Mouse (Mus musculus) forebrain, embryonic 13.5 days (tissue): ENCODE measurements at regions not wholly inside any gene's neighbourhood (a gene's known extent, or its start where the extent isn't known, plus 50 kb on each side); places are given as distances from the start of the nearest gene placed in this dataset.

Experiments
- ATAC-seq: fragments of 200-750 bp; cut with Nextera tagmentation; 2 replicates; pipeline ENCODE4 v1.8.0; 2017
- H3K27ac ChIP-seq: fragments of 300-500 bp; sonication (generic); 2 replicates; pipeline ENCODE4 v1.5.1; 2015; ENCODE audit warnings: inconsistent platforms, mild to moderate bottlenecking, moderate library complexity
- H3K27me3 ChIP-seq: fragments of 300-500 bp; sonication (generic); 2 replicates; pipeline ENCODE4 v1.6.1; 2015; ENCODE audit warnings: mild to moderate bottlenecking, inconsistent platforms
- H3K36me3 ChIP-seq: fragments of 300-500 bp; sonication (generic); 2 replicates; pipeline ENCODE4 v1.6.1; 2015; ENCODE audit warnings: mild to moderate bottlenecking, inconsistent platforms; ENCODE audit not compliant: poor library complexity, severe bottlenecking
- H3K4me1 ChIP-seq: fragments of 300-500 bp; sonication (generic); 2 replicates; pipeline ENCODE4 v1.6.1; 2015; ENCODE audit warnings: inconsistent platforms
- H3K4me2 ChIP-seq: fragments of 300-500 bp; sonication (generic); 2 replicates; pipeline ENCODE4 v1.6.1; 2015; ENCODE audit warnings: inconsistent platforms, mild to moderate bottlenecking, moderate library complexity
- H3K4me3 ChIP-seq: fragments of 300-500 bp; sonication (generic); 2 replicates; pipeline ENCODE4 v1.5.1; 2015; ENCODE audit warnings: mild to moderate bottlenecking, inconsistent platforms
- H3K9ac ChIP-seq: fragments of 300-500 bp; sonication (generic); 2 replicates; pipeline ENCODE4 v1.6.1; 2015; ENCODE audit warnings: mild to moderate bottlenecking, inconsistent platforms
- H3K9me3 ChIP-seq: fragments of 300-500 bp; sonication (generic); replicated peaks from 2 replicates; pipeline ENCODE4 v1.6.1; 2016; ENCODE audit warnings: inconsistent platforms
- WGBS: fragments of 180-500 bp; shearing (Covaris S2); methylation state at CpG from one replicate; pipeline ENCODE4 v1.1.7; 2015; 5-methylcytosine and 5-hydroxymethylcytosine counted together

DNA sequence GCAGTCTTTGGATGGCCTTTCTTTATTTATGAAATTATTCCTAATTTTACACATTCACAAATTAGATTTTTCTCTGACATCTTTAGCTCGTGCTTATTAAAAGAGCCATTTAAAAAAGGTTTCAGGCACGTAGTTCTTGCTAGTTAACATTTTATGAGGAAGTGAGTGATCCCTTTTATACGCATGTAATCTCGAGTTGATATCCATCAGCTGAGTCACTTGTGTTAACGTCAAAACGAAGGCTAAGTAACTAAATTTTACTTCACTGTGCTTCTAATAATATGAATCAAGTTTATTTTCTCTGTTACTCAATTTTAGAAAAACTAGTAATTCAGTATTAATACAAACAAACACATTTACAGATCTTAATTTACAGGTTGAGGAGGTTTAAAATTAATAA is 419.0 kb downstream of the Kcnj2 start:
- no peaks in the 10 kb centered on the region for H3K36me3 ChIP-seq
- H3K27me3 ChIP-seq = no peaks in the 10 kb centered on the region
- no peaks in the 10 kb centered on the region for H3K9me3 ChIP-seq
- H3K4me2 ChIP-seq = no peak overlapping the region
- WGBS = 87% methylated on average over 6 of the region's 6 CpGs
- no peak for ATAC-seq
- H3K4me3 ChIP-seq = no peak overlapping the region
- H3K9ac ChIP-seq = no peak overlapping the region
- H3K27ac ChIP-seq = no peak overlapping the region
- no peaks in the 10 kb centered on the region for H3K4me1 ChIP-seq

DNA sequence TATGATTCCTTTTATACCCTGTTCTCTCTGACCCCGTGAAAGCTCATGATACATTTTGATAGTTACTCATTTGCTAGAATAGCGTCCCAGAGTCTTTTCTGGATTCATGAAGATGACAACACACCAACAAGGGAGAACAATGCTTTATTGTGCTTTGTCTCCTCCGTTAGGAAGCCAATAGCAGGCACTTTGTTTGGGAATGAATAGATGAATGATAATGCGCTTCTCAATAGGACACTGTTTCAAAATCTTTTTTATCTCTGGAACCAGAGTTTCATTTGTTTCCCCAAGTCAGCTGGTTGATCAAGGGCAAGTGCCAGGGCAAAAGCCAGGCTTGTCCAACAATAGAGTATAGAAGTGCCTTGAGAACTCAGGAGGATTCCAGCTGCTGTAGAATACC is 446.5 kb downstream of the Kcnj2 start:
- no peak overlapping the region for H3K4me2 ChIP-seq
- no peak for ATAC-seq
- H3K27ac ChIP-seq = no peak overlapping the region
- H3K27me3 ChIP-seq = no peaks in the 10 kb centered on the region
- WGBS = 46% methylated on average over 4 of the region's 4 CpGs
- H3K9ac ChIP-seq = no peak overlapping the region
- H3K4me1 ChIP-seq = no peaks in the 10 kb centered on the region
- H3K36me3 ChIP-seq = no peaks in the 10 kb centered on the region
- no peaks in the 10 kb centered on the region for H3K9me3 ChIP-seq
- H3K4me3 ChIP-seq = no peak overlapping the region

DNA sequence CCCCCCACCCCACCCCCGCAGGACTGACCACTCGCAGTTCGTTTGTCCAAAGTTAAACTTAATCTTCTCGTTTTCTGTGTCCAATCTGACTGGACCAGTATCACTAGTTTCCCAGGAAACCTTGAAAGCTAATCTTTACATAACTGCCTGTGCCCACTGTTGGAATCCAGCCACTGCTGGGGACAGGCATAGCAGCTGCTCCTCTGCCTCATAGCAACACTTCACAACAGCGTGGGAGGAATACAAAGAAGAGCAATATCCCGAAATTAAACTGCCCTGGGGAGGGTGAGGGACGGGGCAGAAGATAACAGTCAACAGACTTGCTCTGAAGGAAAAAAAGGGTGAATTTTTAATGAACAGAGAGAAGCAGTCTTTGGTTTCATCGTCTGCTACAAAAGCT is 456.8 kb downstream of the Kcnj2 start:
- Histone ChIP-seq H3K27me3 (no peaks in the 10 kb centered on the region), H3K9me3 (no peaks in the 10 kb centered on the region), H3K4me1 (no peaks in the 10 kb centered on the region; the same call in 1 of the 2 replicates), H3K4me2 (peak overlapping the region; percentile 22; the same call in 1 of the 2 replicates), H3K36me3 (no peaks in the 10 kb centered on the region), H3K27ac (no peak overlapping the region), H3K9ac (no peak overlapping the region), H3K4me3 (no peak overlapping the region)
- 39% methylated on average over 8 of the region's 8 CpGs for WGBS
- peak; percentile 73 for ATAC-seq

DNA sequence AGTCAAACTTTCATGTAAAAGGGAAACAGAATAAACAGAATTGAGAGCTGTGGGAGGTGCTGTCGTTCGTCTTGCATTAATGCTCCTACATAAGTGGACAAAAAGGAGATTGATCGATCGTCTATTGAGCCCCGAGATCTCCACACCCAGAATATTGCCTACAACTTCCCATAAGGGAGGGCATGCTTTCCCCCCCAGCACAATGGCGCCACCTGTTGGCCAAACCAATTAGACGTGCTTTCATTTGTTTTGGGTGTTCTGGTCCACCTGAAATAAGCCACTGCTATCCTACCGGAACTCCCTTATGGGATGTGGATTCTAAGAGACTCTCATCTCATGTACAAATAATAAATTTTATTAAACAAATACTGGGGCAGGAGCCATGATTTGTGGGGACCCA is 457.5 kb downstream of the Kcnj2 start:
- Histone ChIP-seq H3K4me1 (no peaks in the 10 kb centered on the region; the same call in 1 of the 2 replicates), H3K4me3 (no peak overlapping the region), H3K4me2 (no peak overlapping the region), H3K27me3 (no peaks in the 10 kb centered on the region), H3K27ac (no peak overlapping the region), H3K9me3 (no peaks in the 10 kb centered on the region), H3K9ac (no peak overlapping the region), H3K36me3 (no peaks in the 10 kb centered on the region)
- ATAC-seq = no peak
- 60% methylated on average over 8 of the region's 8 CpGs for WGBS

DNA sequence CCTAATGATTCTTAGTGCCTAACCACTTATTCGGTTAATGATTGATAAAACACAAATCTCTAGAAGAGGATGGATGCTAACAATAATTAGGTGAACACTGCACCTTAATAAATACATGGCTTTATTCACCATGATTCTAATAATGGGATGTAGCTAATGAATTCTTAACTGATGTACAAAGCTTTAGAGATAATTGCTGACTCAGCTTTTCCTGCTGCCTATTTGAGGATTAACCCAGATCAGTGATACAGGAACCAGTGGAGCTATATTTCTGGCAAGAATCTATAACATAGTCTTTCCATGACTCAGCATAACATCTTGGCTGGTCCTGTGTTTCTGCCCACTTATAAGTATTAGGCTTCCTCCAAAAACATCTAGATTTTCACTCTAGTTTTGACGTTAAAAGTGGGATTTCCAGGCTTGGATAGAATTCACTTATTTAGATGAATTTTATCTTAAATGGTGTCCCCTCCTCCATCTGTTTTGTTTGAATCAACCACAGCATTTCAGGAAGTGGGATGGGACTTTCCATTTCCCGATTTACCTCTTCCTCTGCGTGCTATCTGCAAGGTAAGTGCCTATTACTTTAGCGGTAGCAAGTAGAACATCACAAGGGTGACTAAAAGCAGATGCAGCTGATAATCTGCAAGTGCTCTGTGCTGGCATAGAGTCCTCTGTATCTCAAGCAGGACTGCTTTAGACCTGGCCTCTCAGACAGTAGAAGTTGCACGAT is 460.2 kb downstream of the Kcnj2 start:
- Histone ChIP-seq H3K9ac (no peak overlapping the region), H3K4me2 (no peak overlapping the region), H3K27me3 (no peaks in the 10 kb centered on the region), H3K4me3 (no peak overlapping the region), H3K27ac (no peak overlapping the region), H3K4me1 (no peaks in the 10 kb centered on the region; the same call in 1 of the 2 replicates), H3K36me3 (no peaks in the 10 kb centered on the region), H3K9me3 (no peaks in the 10 kb centered on the region)
- WGBS = 91% methylated on average over 6 of the region's 6 CpGs
- ATAC-seq = no peak

DNA sequence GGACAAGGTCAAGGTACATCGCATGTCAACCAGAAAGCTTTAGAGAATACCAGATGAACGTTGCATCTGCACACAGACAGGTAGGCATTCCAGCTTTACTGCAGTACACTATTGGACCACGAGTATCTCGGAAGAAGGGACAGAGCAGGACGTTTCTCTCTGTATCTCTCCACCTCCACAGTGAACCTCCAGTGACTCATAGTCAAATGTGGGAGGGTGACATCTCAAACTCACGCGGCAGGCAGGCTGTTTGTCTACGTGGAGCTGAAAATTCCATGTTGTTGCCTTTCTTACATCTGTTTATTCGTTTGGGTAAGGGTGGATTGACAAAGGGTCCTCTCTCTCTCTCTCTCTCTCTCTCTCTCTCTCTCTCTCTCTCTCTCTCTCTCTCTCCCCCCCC is 463.6 kb downstream of the Kcnj2 start:
- no peak overlapping the region for H3K4me2 ChIP-seq
- H3K27ac ChIP-seq = no peak overlapping the region
- no peak for ATAC-seq
- H3K4me1 ChIP-seq = no peaks in the 10 kb centered on the region
- H3K4me3 ChIP-seq = no peak overlapping the region
- H3K9ac ChIP-seq = no peak overlapping the region
- H3K27me3 ChIP-seq = no peaks in the 10 kb centered on the region
- H3K36me3 ChIP-seq = no peaks in the 10 kb centered on the region
- 81% methylated on average over 9 of the region's 9 CpGs for WGBS
- H3K9me3 ChIP-seq = no peaks in the 10 kb centered on the region

DNA sequence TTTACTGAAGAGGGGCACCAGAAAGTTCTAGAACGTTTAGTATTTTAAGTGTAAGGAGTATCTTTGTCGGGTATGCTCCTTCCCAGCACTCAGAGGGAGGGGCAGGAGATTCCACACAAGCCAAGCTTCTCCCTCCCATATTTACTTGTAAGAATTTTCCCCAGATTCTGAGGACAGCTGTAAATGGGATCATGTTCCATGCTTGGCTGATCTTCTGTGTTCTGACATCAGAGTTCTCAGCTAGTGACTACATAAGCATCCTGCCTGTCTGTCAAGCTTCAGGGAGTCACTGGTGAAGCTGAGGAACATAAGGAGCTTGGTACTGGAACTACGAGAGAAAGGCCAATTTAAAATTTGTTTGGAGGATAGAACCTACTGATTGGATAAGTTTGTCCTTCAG is 464.9 kb downstream of the Kcnj2 start:
- H3K27ac ChIP-seq = no peak overlapping the region
- no peak overlapping the region for H3K4me3 ChIP-seq
- H3K27me3 ChIP-seq = no peaks in the 10 kb centered on the region
- no peak for ATAC-seq
- no peaks in the 10 kb centered on the region for H3K4me1 ChIP-seq
- no peak overlapping the region for H3K4me2 ChIP-seq
- no peaks in the 10 kb centered on the region for H3K36me3 ChIP-seq
- H3K9me3 ChIP-seq = no peaks in the 10 kb centered on the region
- H3K9ac ChIP-seq = no peak overlapping the region
- WGBS = 69% methylated on average over 3 of the region's 3 CpGs

DNA sequence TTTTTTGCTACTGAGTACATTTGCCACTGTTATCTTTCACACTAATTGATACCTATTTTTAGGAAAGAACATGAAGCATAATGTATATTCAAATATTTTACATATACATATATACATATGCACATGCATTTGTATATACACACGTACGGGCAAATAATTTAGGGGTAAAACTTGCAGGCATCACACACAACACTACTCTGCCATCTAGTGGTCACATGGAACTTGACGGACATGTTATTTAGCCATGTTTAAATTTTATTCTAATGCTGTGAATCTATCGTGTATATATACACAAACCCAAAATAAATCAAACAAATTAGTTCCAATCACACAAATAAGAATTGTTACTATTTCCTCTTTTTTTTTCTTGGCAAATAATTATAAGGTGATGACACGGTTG is 466.5 kb downstream of the Kcnj2 start:
- 29% methylated on average over 5 of the region's 5 CpGs for WGBS
- H3K36me3 ChIP-seq = no peaks in the 10 kb centered on the region
- no peaks in the 10 kb centered on the region for H3K27me3 ChIP-seq
- peak; percentile 53; the same call in 1 of the 2 replicates for ATAC-seq
- no peak overlapping the region for H3K9ac ChIP-seq
- H3K4me3 ChIP-seq = no peak overlapping the region
- no peak overlapping the region for H3K27ac ChIP-seq
- no peaks in the 10 kb centered on the region for H3K4me1 ChIP-seq
- no peaks in the 10 kb centered on the region for H3K9me3 ChIP-seq
- no peak overlapping the region for H3K4me2 ChIP-seq

DNA sequence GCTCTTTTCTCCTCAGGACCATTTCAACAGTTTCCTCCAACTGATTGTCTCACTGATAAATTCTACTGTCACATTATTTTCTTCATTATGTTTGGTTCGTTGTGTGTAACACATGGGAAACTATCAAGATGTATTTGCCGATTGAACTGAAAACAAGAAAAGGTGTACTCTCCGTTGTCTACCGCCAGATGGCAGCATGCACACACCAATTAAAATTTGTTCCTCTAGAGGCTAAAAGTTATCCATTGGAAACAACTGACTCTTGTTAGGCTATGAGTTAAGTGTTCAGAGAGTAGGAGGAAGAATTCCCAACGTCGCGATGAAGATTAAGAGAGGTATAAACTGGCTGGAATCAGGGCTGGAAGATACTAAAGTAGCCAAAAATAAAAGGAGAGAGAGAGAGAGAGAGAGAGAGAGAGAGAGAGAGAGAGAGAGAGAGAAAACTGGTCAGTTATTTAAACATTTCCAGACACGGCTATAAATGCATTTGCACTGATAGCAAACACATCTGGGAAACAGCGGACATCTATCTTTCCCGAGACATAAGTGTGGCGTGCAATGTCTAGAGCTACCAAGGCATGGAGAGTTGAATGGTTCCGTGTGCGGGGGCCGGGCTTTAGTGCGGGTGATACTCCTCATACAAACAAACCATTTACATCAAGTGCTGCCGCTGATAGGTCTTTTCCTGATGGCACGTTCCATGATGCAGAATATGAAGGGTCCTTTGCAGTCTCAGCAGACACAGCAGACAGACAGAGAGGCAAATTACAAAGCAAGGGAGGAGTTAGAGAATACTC is 470.3 kb downstream of the Kcnj2 start:
- 48% methylated on average over 17 of the region's 17 CpGs for WGBS
- ATAC-seq = no peak
- no peak overlapping the region for H3K4me3 ChIP-seq
- no peak overlapping the region for H3K27ac ChIP-seq
- no peak overlapping the region for H3K9ac ChIP-seq
- H3K4me1 ChIP-seq = no peaks in the 10 kb centered on the region
- no peak overlapping the region for H3K4me2 ChIP-seq
- no peaks in the 10 kb centered on the region for H3K9me3 ChIP-seq
- H3K36me3 ChIP-seq = no peaks in the 10 kb centered on the region
- no peaks in the 10 kb centered on the region for H3K27me3 ChIP-seq

DNA sequence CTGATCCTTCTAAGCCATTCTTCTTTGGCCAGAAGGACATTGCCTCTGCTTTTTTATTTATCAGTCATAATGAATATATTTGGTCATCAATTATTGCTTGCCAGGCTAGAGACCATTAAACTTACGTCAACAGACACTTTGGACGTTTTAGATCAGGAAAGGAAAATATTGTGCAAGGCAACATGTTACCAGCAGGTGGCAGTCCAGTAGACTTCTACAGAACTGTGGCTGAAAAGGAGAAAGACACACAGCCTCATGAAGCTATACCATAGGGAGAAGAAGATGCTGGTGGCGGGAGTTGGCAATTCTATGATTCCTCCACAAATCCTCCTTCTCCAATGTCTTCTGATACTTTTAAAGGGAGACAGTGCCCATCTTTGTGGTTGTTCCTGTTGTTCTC is 471.7 kb downstream of the Kcnj2 start:
- Histone ChIP-seq H3K9me3 (no peaks in the 10 kb centered on the region), H3K9ac (no peak overlapping the region), H3K4me3 (no peak overlapping the region), H3K36me3 (no peaks in the 10 kb centered on the region), H3K27ac (no peak overlapping the region), H3K4me1 (no peaks in the 10 kb centered on the region), H3K4me2 (no peak overlapping the region), H3K27me3 (no peaks in the 10 kb centered on the region)
- 29% methylated on average over 3 of the region's 3 CpGs for WGBS
- no peak for ATAC-seq

DNA sequence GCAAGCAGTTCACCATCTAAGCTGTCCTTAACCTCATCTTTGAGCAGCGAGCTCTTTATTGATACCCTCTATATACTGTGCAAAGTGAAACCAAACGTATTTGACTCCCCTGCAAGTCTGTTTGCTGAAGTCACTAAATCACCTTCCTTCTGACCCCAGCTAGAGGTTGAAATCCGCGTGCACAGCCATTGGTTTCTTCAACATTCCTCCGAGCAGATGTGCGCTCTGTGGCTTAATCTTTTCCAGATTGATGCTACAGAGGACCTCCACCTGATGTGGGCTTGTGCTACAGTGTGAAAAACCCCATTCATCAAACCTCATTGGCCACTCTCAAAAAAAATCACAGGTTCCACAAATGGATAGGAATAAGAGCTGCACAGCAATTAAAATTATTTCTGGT is 474.0 kb downstream of the Kcnj2 start:
- 81% methylated on average over 6 of the region's 6 CpGs for WGBS

DNA sequence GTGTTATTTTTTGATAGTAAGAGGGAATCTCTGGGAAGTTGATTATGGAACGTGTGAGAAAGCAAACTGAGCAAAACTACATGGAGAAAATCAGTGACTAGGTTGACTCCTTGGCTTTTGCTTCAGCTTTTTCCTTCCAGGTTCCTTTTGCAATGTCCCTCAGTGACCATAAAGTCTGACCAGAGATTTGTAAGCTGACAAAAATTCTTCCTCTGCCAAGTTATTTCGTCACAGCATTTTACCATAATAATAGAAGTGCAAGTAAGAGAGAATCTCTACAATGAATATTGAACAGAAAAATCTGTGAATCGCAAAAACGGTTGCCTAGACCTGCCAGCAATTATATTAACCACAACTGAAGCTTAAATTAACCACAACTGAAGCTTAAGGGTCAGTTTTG is 479.3 kb downstream of the Kcnj2 start:
- H3K9me3 ChIP-seq = no peaks in the 10 kb centered on the region
- H3K4me1 ChIP-seq = no peaks in the 10 kb centered on the region
- no peak overlapping the region for H3K9ac ChIP-seq
- no peak overlapping the region for H3K27ac ChIP-seq
- no peak overlapping the region for H3K4me3 ChIP-seq
- 76% methylated on average over 4 of the region's 4 CpGs for WGBS
- H3K27me3 ChIP-seq = no peaks in the 10 kb centered on the region
- H3K36me3 ChIP-seq = no peaks in the 10 kb centered on the region
- H3K4me2 ChIP-seq = no peak overlapping the region
- ATAC-seq = no peak

More for the DNA sequence above, 474.0 kb downstream of the Kcnj2 start:
- Histone ChIP-seq H3K4me1 (no peaks in the 10 kb centered on the region), H3K4me3 (no peak overlapping the region), H3K9ac (no peak overlapping the region), H3K9me3 (no peaks in the 10 kb centered on the region), H3K27ac (no peak overlapping the region), H3K36me3 (no peaks in the 10 kb centered on the region), H3K4me2 (no peak overlapping the region), H3K27me3 (no peaks in the 10 kb centered on the region)
- no peak for ATAC-seq
